Mouse (Mus musculus) cerebellum, adult (tissue): ENCODE measurements around the gene D3Ertd254e.
"Not testable (repeated sequence)": the region's sequence is repeated elsewhere in the genome, so short reads cannot be mapped to it uniquely, and the experiment has no call there.

ENCODE experiments used
- ATAC-seq: cut with Nextera tagmentation; 2 replicates; pipeline ENCODE4 v1.9.2; 2017; ENCODE audit warnings: mild to moderate bottlenecking, moderate library complexity, mixed read lengths; ENCODE audit not compliant: insufficient number of reproducible peaks, low FRiP score, low TSS enrichment

Gene D3Ertd254e

GRCm38 (mm10) chr3:36150934-36151686 is at the start of gene D3Ertd254e:
TSS of gene D3Ertd254e (plus strand) at chr3:36151017.
- peak; percentile 98 for ATAC-seq

DNA sequence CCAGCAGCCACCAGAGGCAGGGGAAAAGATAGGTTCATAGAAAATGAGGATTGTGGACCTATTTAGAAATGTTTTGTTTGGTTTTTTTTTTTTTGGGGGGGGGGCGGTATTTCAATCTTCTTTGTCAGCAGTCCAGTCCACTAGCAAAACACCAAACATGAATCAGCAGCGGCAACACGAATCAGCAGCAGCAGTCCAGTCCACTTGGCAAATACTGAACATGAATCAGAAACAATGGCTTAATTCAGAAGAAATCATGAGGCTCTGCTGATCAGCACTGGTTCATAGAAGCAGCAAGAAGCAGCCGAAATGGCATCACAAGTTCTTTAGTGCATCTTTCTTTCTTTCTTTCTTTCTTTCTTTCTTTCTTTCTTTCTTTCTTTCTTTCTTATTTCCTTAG is 34.7 kb upstream of the D3Ertd254e start:
- no peak for ATAC-seq

GRCm38 (mm10) chr3:36119684-36120548 is 30.9 kb upstream of the D3Ertd254e start:
- ATAC-seq, result no peak

- ATAC-seq, result not testable (repeated sequence)
Measured at GRCm38 (mm10) chr3:36126176-36126575, 24.6 kb upstream of the D3Ertd254e start.

GRCm38 (mm10) chr3:36136152-36136551 is 14.7 kb upstream of the D3Ertd254e start:
- ATAC-seq, result no peak

DNA sequence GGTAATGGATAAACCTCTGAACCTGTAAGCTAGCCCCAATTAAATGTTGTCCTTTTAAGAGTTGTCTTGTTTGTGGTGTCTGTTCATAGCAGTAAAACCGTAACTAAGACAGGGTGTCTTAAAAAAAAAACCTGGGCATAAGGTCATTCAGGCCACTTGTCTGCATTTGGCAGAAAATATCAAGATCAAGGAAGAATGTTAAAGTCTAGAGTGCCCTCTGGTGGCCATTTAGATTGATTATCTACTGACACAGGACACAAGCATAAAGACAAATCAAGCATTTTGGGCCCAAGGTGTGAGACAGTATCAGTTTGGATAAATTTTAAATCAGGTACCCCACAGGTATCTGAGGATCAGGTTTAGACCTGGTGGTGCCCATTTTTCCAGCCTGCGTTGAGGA is 13.3 kb upstream of the D3Ertd254e start:
- no peak for ATAC-seq

DNA sequence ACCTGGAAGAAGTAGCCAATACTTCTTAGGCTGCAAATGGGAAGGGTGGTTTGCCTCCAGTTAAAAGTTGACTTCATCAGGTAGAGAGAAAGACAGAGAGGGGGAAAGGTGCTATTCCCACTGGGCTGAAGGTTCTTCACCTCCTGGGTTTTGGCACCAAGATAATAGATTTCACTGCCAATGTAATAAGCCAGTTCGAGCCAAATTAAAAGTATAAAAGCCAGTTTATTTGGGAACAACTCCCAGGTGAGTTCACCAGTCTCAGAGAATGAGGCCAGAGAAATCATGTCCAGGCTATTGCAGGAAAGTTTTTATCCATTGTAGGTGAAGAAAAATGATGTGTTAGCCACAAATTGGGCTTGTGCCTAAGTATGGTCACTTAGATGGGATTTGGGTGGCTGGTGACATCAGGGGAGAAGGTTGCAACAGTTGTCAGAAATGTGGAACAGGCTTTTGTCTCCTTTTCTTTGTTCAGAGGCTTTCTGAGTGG is 12.6 kb upstream of the D3Ertd254e start:
- no peak for ATAC-seq

GRCm38 (mm10) chr3:36138996-36139395 is 11.8 kb upstream of the D3Ertd254e start:
- ATAC-seq, result no peak

DNA sequence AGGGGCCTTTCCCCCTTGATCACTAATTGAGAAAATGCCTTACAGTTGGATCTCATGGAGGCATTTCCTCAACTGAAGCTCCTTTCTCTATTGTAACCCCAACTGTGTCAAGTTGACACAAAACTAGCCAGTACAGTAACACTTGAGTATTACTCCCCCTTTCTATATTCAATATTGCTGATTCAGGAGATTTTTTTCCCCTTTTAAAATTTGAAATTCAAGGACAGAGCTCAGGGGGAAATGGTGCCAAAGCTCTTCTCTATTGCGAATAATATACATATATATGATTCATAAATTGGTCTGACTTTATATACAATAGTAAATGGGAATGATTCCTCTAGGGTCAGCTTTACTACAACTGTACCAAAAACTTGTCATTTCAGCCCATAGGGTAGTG is 282 bp upstream of the D3Ertd254e start:
- ATAC-seq, result no peak

GRCm38 (mm10) chr3:36155268-36155667 is 4.5 kb downstream of the D3Ertd254e start:
- ATAC-seq, result no peak

GRCm38 (mm10) chr3:36170670-36171210 is 19.9 kb downstream of the D3Ertd254e start:
- no peak for ATAC-seq

- no peak for ATAC-seq
Measured at GRCm38 (mm10) chr3:36171348-36171747, 20.5 kb downstream of the D3Ertd254e start.

DNA sequence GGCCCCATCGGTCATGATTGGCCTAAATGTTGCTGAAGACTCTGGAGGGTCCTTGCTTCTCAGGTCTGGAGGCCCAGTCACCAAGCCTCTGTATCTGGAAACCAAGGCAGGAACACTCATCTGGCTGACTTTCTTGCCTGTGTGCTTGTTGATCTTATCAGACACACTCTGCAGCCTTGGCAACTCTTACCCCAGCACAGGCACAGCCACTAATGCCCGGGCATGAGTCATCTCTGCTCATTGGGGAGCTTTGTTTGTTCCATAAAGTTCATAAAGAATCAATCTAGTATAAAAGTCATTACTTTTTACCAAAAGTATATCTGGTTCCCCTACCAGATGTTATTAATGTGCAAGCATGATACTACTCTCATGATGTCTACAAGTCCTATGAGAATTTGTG is 22.9 kb downstream of the D3Ertd254e start:
- ATAC-seq, result no peak

DNA sequence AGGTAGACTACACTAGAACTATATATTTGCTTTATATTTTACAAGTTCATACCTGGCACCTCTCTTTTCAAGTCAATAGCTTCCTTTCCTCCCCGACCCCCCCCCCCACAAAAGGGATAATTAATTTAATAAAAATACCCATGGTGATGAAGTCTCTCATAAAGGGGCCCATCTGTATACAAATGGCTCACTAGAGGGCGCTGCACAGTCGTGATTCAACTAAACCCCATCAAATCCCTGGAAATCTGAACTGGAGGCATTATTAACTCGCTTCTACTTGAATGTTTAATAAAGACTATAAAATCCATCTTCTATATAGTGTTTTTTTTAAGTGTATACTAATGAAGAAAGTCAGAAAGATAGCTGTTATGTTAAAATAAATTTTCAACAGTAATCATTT is 30.7 kb downstream of the D3Ertd254e start:
- ATAC-seq, result no peak

- no peak for ATAC-seq
Measured at GRCm38 (mm10) chr3:36186510-36186909, 35.7 kb downstream of the D3Ertd254e start.

DNA sequence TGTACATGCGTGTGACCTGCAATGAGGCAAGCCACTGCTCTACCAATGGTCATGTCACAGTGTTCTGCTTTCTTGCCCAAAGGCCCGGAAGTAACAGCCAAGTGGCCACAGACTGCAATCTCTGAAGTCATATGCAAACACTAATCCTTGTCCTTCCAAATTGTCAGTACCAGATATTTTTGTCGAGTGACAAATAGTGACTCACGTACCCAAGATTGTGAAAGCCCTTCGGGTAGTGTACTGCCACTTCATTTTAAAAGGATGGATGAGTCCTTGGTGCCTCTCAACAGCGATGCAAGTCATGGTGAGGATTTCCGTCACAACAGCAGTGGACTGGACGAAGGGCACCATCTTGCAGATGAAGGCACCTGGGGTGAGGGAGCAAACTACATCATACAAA is 38.4 kb downstream of the D3Ertd254e start:
- no peak for ATAC-seq

DNA sequence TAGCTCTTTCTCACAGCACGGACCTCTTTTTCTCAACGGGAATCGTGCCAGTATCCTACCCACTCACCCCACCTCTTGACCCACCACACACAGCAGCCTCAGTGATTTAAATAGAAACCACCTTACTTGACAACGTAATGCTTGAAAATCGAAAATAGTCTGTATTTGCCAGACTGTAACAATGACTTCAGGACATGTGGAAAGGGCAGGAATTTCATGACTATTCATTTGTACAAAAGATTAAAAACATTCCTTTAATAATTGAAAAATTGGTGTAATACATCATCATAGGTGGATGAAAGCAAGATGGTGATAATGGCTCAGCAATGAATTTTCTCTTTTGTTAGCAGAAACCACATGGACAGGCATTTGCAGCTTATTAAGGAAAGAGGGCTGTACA is 50.3 kb downstream of the D3Ertd254e start:
- no peak for ATAC-seq

DNA sequence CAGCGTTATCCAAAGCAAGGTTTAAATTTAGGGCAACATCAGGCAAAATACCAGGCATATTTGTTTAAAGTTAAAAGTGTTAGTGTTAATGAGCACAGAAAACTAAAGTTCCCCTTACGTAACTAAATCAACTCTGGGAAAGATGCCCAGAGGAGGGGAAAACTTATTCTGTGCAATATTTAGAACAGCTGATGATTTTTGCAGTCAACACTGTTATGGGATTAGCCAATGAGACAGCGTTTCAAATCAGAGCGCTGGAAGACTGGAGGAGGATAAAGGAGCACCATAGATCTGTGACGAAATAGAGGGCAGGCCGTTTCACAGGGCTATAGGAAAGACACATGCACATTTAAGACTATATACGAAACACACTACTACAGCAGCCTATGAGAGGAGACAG is 52.1 kb downstream of the D3Ertd254e start:
- ATAC-seq, result no peak

DNA sequence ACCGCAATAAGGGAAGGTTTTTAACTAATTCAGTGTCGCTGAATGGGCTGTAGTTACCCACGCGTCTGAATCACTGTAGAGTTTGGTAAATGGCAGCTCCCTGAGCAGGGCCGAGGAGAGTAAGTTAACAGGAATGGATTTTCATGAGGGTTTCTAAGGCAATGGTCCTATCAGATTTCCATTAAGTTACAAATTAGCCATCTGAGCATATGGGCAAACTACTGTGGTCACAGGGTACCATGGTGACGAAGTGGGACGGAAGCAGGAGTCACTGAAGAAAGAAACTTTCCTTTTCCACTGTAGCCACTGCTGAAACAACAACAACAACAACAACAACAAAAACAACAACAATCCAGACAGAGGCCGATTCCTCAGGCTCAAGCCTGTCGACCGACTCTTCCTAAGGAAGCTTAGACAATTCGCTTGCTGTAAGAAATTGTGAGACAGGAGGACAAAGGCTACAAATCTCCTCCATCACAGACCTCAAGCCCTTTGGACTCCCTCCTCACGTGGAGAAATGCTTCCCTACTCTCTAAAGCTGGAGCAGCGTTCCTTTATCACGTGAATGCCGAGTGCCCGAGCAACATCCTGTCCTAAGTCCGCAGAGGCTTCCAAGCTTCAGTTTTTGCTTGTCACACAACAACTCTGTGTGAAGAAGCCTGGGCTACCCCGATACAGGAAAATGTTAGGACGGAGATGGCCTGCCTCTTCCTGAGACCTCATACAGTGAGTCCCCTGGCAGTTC is 56.9 kb downstream of the D3Ertd254e start:
- ATAC-seq, result no peak

DNA sequence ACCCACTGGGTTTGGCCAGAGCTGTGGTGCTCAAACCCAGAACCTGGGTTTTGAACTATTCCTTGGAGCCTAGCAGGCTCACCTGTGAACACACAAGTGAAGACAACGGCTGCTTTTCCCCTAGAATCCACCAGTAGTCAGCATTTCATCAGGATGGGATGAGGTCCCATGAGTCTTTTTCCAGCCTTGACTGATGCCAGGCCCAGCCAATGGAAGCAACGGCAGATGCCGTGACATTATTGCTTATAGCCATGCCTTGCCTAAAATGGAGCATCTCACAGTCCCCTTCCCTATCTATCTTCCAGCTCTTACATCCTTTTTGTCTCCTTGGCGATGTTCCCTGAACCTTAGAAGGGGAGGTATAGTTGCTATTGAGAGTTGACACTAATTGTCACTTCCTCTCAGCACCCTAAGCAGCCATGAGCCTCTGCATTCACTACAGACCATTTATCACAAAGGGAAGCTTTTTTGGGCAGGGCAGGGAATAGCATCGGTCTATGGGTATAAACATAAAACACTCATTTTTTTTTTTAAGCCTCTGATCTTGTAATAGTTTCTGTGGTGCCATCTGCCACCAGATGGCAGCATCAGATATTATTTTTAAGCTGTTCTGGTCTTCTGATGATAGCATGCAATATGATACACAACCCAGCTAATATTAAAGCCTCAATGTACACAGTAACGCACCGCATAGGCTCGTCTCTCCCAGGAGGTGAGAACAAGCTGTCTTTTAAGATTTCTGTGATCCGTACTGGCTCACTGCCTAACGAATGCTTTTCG is 59.1 kb downstream of the D3Ertd254e start:
- ATAC-seq, result 0 out of 2 replicates have a peak, but pooled peaks have one; percentile 42
